Mouse (Mus musculus) CH12.LX (cell line): ENCODE measurements around the gene Sstr3. TPM values are rescaled to one million over a fixed set of nuclear protein-coding genes. Genes with fewer than 3 reads are reported as not detected.

Source experiments
- DNase-seq: peaks from one replicate; pipeline ENCODE4 v3.0.0-alpha.2; 2013; ENCODE audit errors: extremely low read depth
- H3K27ac ChIP-seq: 2 replicates; pipeline ENCODE4 v1.5.1; 2012; ENCODE audit warnings: low read depth, mild to moderate bottlenecking, control low read depth, moderate library complexity; ENCODE audit not compliant: insufficient read depth
- H3K27me3 ChIP-seq: replicated peaks from 2 replicates; pipeline ENCODE3; 2012; ENCODE audit warnings: inconsistent platforms
- H3K36me3 ChIP-seq, 2 experiments: replicated peaks in 1 of 2; 2 replicates each; pipeline versions ENCODE3 to v1.6.1; 2012; ENCODE audit warnings: inconsistent platforms in 1 of 2, low read length in 1 of 2, mild to moderate bottlenecking in 1 of 2, mixed read lengths in 1 of 2, moderate library complexity in 1 of 2; ENCODE audit not compliant: control insufficient read depth in 1 of 2, insufficient read depth in 1 of 2
- H3K4me1 ChIP-seq, 2 experiments: 2 replicates each; pipeline ENCODE4 v1.6.1; 2012; ENCODE audit warnings: inconsistent platforms in 1 of 2, moderate library complexity in 1 of 2; ENCODE audit not compliant: insufficient read depth in 2 of 2, control insufficient read depth in 1 of 2
- H3K4me2 ChIP-seq: 2 replicates; pipeline ENCODE4 v1.6.1; 2012; ENCODE audit warnings: low read depth, mild to moderate bottlenecking, control low read depth; ENCODE audit not compliant: poor library complexity, insufficient read depth, severe bottlenecking
- H3K4me3 ChIP-seq, 3 experiments: fragments of 150-350 bp in 1 of 3; sonication (generic) in 1 of 3; replicated peaks in 1 of 3; 2 replicates each; pipeline versions ENCODE3 to v1.5.1; 2011 to 2012; ENCODE audit warnings: low read depth in 2 of 3, low read length in 2 of 3, mild to moderate bottlenecking in 2 of 3, moderate library complexity in 2 of 3, control low read depth in 1 of 3, improper control_type of control experiment in 1 of 3, inconsistent platforms in 1 of 3, mixed read lengths in 1 of 3; ENCODE audit not compliant: poor library complexity in 1 of 3
- H3K79me2 ChIP-seq: replicated peaks from 2 replicates; pipeline ENCODE4 v1.6.1; 2012; ENCODE audit warnings: mild to moderate bottlenecking, moderate library complexity; ENCODE audit not compliant: control insufficient read depth, poor library complexity, insufficient read depth, severe bottlenecking; ENCODE audit errors: extremely low read depth
- H3K9ac ChIP-seq: 2 replicates; pipeline ENCODE4 v1.6.1; 2012; ENCODE audit warnings: low read depth, mild to moderate bottlenecking, control low read depth, moderate library complexity; ENCODE audit not compliant: insufficient read depth
- H3K9me3 ChIP-seq: replicated peaks from 2 replicates; pipeline ENCODE3; 2012; ENCODE audit warnings: low read length, inconsistent platforms, mixed read lengths
- BHLHE40 ChIP-seq: IDR thresholded peaks from 2 replicates; pipeline ENCODE4 v1.6.1; 2011; ENCODE audit warnings: mild to moderate bottlenecking, low read depth, low read length, improper control_type of control experiment
- IRF4 ChIP-seq: IDR thresholded peaks from 2 replicates; pipeline ENCODE4 v1.6.1; 2014; ENCODE audit warnings: low read depth, mild to moderate bottlenecking, inconsistent platforms, low read length, improper control_type of control experiment
- JUN ChIP-seq: IDR thresholded peaks from 2 replicates; pipeline ENCODE4 v1.6.1; 2011; ENCODE audit warnings: low read depth, mild to moderate bottlenecking, low read length, improper control_type of control experiment, moderate library complexity; ENCODE audit not compliant: insufficient read depth
- MAFK ChIP-seq: IDR thresholded peaks from 2 replicates; pipeline ENCODE4 v1.6.1; 2011; ENCODE audit warnings: low read length, improper control_type of control experiment; ENCODE audit not compliant: insufficient replicate concordance
- MAX ChIP-seq: IDR thresholded peaks from 2 replicates; pipeline ENCODE4 v1.6.1; 2011; ENCODE audit warnings: low read length, improper control_type of control experiment
- MEF2A ChIP-seq: IDR thresholded peaks from 2 replicates; pipeline ENCODE4 v1.6.1; 2014; ENCODE audit warnings: low read depth, mild to moderate bottlenecking, inconsistent platforms, low read length, improper control_type of control experiment, borderline replicate concordance
- MXI1 ChIP-seq: IDR thresholded peaks from 2 replicates; pipeline ENCODE4 v1.6.1; 2011; ENCODE audit warnings: mild to moderate bottlenecking, low read depth, low read length, improper control_type of control experiment
- MYC ChIP-seq: IDR thresholded peaks from 2 replicates; pipeline ENCODE4 v1.6.1; 2011; ENCODE audit warnings: low read depth, mild to moderate bottlenecking, improper control_type of control experiment, low read length
- NELFE ChIP-seq: IDR thresholded peaks from 2 replicates; pipeline ENCODE4 v1.6.1; 2011; ENCODE audit warnings: low read depth, low read length, improper control_type of control experiment
- NRF1 ChIP-seq: IDR thresholded peaks from 2 replicates; pipeline ENCODE4 v1.6.1; 2014; ENCODE audit warnings: low read depth, mild to moderate bottlenecking, inconsistent platforms, low read length, improper control_type of control experiment, moderate library complexity
- PAX5 ChIP-seq: IDR thresholded peaks from 2 replicates; pipeline ENCODE4 v1.6.1; 2012; ENCODE audit warnings: low read length, inconsistent platforms, mixed read lengths
- POLR2A ChIP-seq: IDR thresholded peaks from 2 replicates; pipeline ENCODE4 v1.6.1; 2011; ENCODE audit warnings: low read depth, mild to moderate bottlenecking, improper control_type of control experiment, low read length
- TBP ChIP-seq: conservative IDR thresholded peaks from 2 replicates; pipeline ENCODE4 v1.6.1; 2011; ENCODE audit warnings: low read depth, low read length, improper control_type of control experiment
- USF2 ChIP-seq: conservative IDR thresholded peaks from 2 replicates; pipeline ENCODE4 v1.6.1; 2011; ENCODE audit warnings: low read depth, low read length, improper control_type of control experiment
- ZC3H11A ChIP-seq: IDR thresholded peaks from 2 replicates; pipeline ENCODE4 v1.6.1; 2012; ENCODE audit warnings: low read depth, mild to moderate bottlenecking, inconsistent platforms, low read length, improper control_type of control experiment
- ZMIZ1 ChIP-seq: IDR thresholded peaks from 2 replicates; pipeline ENCODE4 v1.6.1; 2012; ENCODE audit warnings: low read depth, mild to moderate bottlenecking, inconsistent platforms, low read length, improper control_type of control experiment
- dilution Hi-C: fragments of 300-500 bp; cut with MboI; formaldehyde crosslinking; loops from 2 replicates; pipeline ENCODE4 v1.14.3; 2020; ENCODE audit warnings: low sequenced_read_pairs; ENCODE audit not compliant: extremely low pct_unique_long_range_greater_than_20kb, extremely low pct_ligation_motif_present
- in situ Hi-C: fragments of 300-500 bp; cut with MboI; formaldehyde crosslinking; loops from 3 replicates; pipeline ENCODE4 v1.14.3; 2019; ENCODE audit warnings: low sequenced_read_pairs, low pct_ligation_motif_present, low pct_unique_long_range_greater_than_20kb, mixed read lengths
- polyA plus RNA-seq: library from polyadenylated mRNA; unstranded; fragments of >175 nt; gene quantifications from 2 replicates; pipeline ENCODE4 v1.2.1, GENCODE M21; 2012; ENCODE audit warnings: low read depth; ENCODE audit not compliant: insufficient read length
- total RNA-seq, 2 experiments: library from RNA; depleted of rRNA; stranded (reverse); fragments of 300-350 nt in 1 of 2; fragments of >200 nt in 1 of 2; gene quantifications; 2 replicates each; pipeline ENCODE4 v1.2.3; 2012 to 2014

Gene Sstr3
- total and polyA plus RNA-seq, 3 experiments, result 0.36 TPM; not detected in 2

GRCm38 (mm10) chr15:78520112-78520715 is 24.3 kb downstream of the Sstr3 start:
- no peak overlapping the region for H3K27ac ChIP-seq
- dilution Hi-C loops (no loop called here), in situ Hi-C loops (loop anchor here (5.0 kb wide), 1 partner anchor 38 kb away; no protein-coding TSS in a partner anchor)
- H3K36me3 ChIP-seq, result peaks cover 0 to 23% of the 10 kb centered on the region in 2 experiments
- H3K4me3 ChIP-seq, result no peak overlapping the region
- H3K4me2 ChIP-seq, result no peak overlapping the region
- H3K9me3 ChIP-seq, result no peaks in the 10 kb centered on the region
- H3K79me2 ChIP-seq, result no peaks in the 10 kb centered on the region
- DNase-seq, result no peak
- no peak overlapping the region for H3K9ac ChIP-seq
- H3K27me3 ChIP-seq, result no peaks in the 10 kb centered on the region
- H3K4me1 ChIP-seq, result peaks cover 28 to 42% of the 10 kb centered on the region in 2 experiments
- no peak for TF ChIP-seq USF2
- no peak for TF ChIP-seq ZC3H11A
- no peak for TF ChIP-seq TBP
- no peak for TF ChIP-seq MAX
- TF ChIP-seq MXI1, result no peak
- no peak for TF ChIP-seq NELFE
- TF ChIP-seq NRF1, result no peak
- no peak for TF ChIP-seq JUN

- Histone ChIP-seq H3K36me3 (peaks cover 0 to 3% of the 10 kb centered on the region in 2 experiments), H3K4me3 (no peak overlapping the region), H3K9ac (no peak overlapping the region), H3K9me3 (no peaks in the 10 kb centered on the region), H3K4me2 (no peak overlapping the region), H3K27ac (no peak overlapping the region), H3K4me1 (peaks cover 31 to 59% of the 10 kb centered on the region in 2 experiments), H3K79me2 (no peaks in the 10 kb centered on the region), H3K27me3 (no peaks in the 10 kb centered on the region)
- TF ChIP-seq BHLHE40, result no peak
- TF ChIP-seq ZMIZ1, result no peak
- no peak for TF ChIP-seq TBP
- TF ChIP-seq MYC, result no peak
- TF ChIP-seq PAX5, result no peak
- TF ChIP-seq MEF2A, result no peak
- no peak for TF ChIP-seq MXI1
- TF ChIP-seq IRF4, result no peak
- TF ChIP-seq MAFK, result no peak
- no peak for TF ChIP-seq POLR2A
- dilution Hi-C loops, result no loop called here
- DNase-seq, result no peak
- in situ Hi-C loops, result no loop called here
Measured at GRCm38 (mm10) chr15:78518221-78518620, 26.3 kb downstream of the Sstr3 start.
